Mouse (Mus musculus): ENCODE results near the gene Hist1h2bc. TPM values are rescaled to one million over a fixed set of nuclear protein-coding genes. Genes with fewer than 3 reads are reported as not detected.

Hist1h2bc gene
- 10 to 100 TPM; 50.8 to 51.3 TPM for total RNA-seq (2021)

- DNase-seq: peak; percentile 88 to 89
- intact Hi-C loops (cut with DNase I): loop anchor here (1.0 to 10.0 kb wide), 5 partner anchors 51 to 1647 kb away; partner anchors contain the start of genes Abt1, Hist1h1c, Hist1h1e and Hist1h2ah
These were observed at the start of gene Hist1h2bc, which contains the start of gene Hist1h2ac for GRCm38 (mm10) chr13:23683755-23684281. Hist1h2bc (plus strand) TSS chr13:23684199. Hist1h2ac (minus strand) TSS chr13:23683948.

GRCm38 (mm10) chr13:23659636-23660366 lies 24.2 kb upstream of the Hist1h2bc start:
- intact Hi-C loops (cut with DNase I): no loop called here

GRCm38 (mm10) chr13:23662536-23662935 lies 21.5 kb upstream of the Hist1h2bc start:
- intact Hi-C loops (cut with DNase I): no loop called here
- no peak for DNase-seq

More at GRCm38 (mm10) chr13:23659636-23660366, 24.2 kb upstream of the Hist1h2bc start:
- no peak for DNase-seq

- DNase-seq: no peak
- intact Hi-C loops (cut with DNase I): loop anchor here (5.0 to 10.0 kb wide), 4 partner anchors 53 to 1645 kb away; partner anchors contain the start of genes Abt1, Hist1h1c, Hist1h2ah and Hist1h2bk
These were observed 1.9 kb upstream of the Hist1h2bc start for GRCm38 (mm10) chr13:23681990-23682582.

DNA sequence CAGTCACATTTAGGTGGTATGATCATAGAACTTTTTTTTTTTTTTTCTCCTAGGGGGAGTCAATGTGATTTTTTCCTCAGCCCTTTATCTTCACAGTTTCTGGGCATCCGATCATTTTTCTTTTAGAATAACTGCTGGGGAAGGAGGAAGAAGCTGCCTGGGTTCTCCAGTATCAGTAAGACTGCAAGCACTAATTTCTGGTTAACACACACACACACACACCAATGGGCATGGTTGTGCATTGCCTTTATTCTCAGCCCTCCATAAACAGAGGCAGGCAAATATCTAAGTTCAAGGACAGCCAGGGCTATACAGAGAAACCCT lies 1.4 kb upstream of the Hist1h2bc start:
- intact Hi-C loops (cut with DNase I): loop anchor here (5.0 to 10.0 kb wide), 4 partner anchors 52 to 1645 kb away; partner anchors contain the start of genes Abt1, Hist1h1c, Hist1h2ah and Hist1h2bk
- no peak for DNase-seq

DNA sequence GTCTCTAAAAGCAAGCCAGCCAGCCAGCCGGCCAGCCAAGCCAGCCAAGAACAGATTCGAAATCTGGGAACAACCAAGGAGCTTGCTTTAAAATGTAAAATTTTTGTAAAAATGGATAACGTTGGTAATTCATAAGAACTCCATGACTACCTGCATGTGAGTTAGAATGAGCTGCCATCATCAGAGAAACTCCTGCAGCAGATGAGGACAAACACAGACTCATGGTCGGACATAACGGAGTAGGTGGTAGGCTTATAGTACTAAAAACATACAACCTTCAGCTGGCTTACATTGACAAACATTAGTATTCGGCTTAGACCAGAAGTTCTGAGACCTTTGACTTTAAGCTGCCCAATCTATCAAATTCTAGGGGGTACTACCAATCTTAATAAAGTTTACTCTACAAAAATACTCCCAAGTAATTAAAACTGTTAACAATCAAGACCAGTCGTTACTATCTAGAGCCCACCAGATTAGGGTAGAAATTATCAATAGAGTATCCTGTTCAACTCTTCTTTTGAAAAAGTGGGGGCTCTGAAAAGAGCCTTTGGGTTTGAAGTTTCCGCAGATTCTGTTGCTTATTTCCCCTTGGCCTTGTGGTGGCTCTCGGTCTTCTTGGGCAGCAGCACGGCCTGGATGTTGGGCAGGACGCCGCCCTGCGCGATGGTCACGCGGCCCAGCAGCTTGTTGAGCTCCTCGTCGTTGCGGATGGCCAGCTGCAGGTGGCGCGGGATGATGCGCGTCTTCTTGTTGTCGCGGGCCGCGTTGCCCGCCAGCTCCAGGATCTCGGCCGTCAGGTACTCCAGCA lies 848 bp upstream of the Hist1h2bc start:
- intact Hi-C loops (cut with DNase I): loop anchor here (5.0 to 10.0 kb wide), 4 partner anchors 52 to 1646 kb away; partner anchors contain the start of genes Abt1, Hist1h1c, Hist1h2ah and Hist1h2bk
- peak in 1 of 2 experiments; percentile 30 for DNase-seq

DNA sequence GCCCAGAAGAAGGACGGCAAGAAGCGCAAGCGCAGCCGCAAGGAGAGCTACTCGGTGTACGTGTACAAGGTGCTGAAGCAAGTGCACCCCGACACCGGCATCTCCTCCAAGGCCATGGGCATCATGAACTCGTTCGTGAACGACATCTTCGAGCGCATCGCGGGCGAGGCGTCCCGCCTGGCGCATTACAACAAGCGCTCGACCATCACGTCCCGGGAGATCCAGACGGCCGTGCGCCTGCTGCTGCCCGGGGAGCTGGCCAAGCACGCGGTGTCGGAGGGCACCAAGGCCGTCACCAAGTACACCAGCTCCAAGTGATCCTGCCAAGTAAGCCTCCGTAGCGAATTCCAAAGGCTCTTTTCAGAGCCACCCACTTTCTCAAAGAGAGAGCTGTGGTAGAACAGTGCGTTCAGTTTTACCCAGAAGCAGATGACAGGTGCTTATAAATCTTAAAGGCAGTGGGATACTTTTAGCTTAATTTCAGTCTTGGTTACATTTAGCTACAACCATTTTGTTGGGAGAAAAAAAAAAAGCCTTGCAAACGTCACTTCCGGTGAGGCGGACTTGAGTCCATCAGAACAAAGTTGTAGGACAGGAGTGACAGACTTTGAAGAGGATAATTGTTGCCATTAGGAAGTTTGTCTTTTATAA lies 421 bp downstream of the Hist1h2bc start:
- peak; percentile 69 to 83 for DNase-seq
- intact Hi-C loops (cut with DNase I): loop anchor here (1.0 to 10.0 kb wide), 5 partner anchors 50 to 1647 kb away; partner anchors contain the start of genes Abt1, Hist1h1c, Hist1h1e and Hist1h2ah

DNA sequence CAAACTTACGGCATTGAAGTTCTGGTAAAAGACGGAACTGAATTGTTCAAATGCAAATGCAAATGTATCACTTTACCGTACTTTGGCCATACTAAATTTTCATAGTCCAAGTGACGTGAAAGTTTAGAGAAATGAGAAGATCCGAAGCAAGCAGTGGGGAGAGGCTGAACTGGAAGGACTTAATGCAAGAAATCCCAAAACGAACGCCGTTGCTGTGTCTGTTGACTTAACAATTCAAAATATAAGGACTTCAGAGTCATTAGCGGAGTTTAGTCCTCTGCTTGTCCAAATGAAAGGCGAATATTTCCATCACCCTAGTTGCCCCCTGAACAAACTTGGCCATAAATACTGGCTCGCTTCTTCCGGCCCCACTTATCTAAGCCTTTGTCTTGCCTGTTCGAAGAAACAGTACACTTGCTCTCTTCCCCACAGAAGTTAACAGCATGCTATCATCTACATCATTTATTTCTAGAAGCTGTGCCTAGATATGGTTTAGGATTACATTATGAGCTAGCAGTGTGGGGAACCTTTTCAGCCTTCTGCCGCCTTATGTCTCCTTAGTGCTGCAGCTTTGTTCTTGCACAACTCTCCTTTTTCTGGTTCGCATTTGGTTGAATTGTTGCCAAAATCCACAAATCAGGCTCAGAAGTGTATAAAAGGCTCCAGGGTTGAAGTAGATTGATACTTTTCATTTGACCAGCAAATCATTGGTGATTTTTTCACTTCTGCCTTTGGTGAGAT lies 1.3 kb downstream of the Hist1h2bc start:
- intact Hi-C loops (cut with DNase I): loop anchor here (1.0 to 10.0 kb wide), 3 partner anchors 12 to 260 kb away; partner anchors contain the start of genes Abt1 and Hist1h1c
- peak; percentile 42 to 55 for DNase-seq

GRCm38 (mm10) chr13:23685966-23686365 lies 2.0 kb downstream of the Hist1h2bc start:
- intact Hi-C loops (cut with DNase I): loop anchor here (1.0 to 10.0 kb wide), 3 partner anchors 11 to 261 kb away; partner anchors contain the start of genes Abt1 and Hist1h1c
- no peak for DNase-seq

DNA sequence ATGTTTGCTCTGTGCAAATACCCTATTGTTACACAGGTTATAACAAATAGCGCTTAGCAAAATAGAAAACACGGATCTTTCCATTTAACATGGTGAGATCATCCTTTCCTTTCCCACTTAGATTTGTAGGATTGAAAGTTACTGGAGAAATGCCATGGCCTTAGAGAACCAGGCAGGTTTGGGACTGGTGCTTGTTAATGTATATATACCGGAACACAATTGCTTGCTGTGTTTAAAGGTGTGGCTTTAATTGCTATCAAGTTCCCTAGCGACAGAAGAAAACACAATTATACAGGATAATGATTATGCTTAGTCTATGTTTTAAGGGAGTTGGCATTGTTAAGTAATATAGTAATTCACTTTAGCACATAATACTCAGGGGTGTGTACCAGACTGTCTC lies 3.2 kb downstream of the Hist1h2bc start:
- DNase-seq: no peak
- intact Hi-C loops (cut with DNase I): loop anchor here (10.0 kb wide), 2 partner anchors 48 to 262 kb away; partner anchors contain the start of genes Abt1 and Hist1h1c

DNA sequence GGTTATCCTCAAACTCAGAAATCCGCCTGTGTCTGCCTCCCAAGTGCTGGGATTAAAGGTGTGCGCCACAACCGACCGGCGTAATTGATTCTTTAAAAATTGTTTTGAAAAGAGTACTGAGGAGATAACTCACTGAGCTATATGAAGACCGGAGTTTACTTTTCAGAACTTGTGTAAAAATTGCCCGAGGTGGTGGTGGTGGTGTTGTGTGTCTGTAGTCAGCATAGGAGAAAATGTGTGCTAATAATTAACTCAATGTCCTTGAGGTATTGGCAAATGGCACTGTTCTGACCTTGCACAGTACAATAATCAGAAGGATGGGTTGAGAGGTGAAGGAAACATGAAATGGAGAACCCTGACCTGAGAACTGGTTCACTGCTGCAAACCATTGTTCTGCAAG lies 3.9 kb downstream of the Hist1h2bc start:
- DNase-seq: no peak

GRCm38 (mm10) chr13:23688956-23689355 lies 5.0 kb downstream of the Hist1h2bc start:
- no peak for DNase-seq
- intact Hi-C loops (cut with DNase I): loop anchor here (10.0 kb wide), 2 partner anchors 46 to 264 kb away; partner anchors contain the start of genes Abt1 and Hist1h1c

More for the DNA sequence above, 3.9 kb downstream of the Hist1h2bc start:
- intact Hi-C loops (cut with DNase I): loop anchor here (10.0 kb wide), 2 partner anchors 47 to 263 kb away; partner anchors contain the start of genes Abt1 and Hist1h1c

GRCm38 (mm10) chr13:23689459-23689858 lies 5.5 kb downstream of the Hist1h2bc start:
- intact Hi-C loops (cut with DNase I): loop anchor here (10.0 kb wide), 2 partner anchors 45 to 265 kb away; partner anchors contain the start of genes Abt1 and Hist1h1c
- no peak for DNase-seq

DNA sequence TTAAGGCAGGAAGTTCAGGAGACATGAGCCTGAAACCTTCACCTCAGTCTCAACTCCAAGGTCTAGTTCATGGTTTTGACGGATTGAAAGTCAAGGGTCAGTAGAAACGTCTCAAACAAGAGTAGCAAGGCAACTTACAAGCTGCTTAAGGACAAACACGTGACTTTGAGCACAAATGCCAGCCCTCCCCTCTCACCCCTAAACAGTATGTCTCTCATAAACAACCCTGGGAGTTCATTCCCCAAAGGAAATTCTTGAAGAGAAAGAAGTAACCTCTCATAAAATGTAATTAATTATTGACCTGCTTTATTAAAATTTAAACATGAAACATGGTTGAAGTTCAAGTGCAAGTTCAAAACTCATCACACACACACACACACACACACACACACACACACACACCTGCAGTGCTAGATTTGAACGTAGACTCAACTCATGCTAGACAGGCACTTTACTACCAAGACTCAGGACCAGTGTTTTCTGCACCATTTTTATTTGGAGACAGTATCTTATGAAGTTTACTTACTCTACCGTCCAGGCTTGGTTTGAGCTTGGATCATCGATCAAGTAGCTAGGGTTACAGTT lies 9.9 kb downstream of the Hist1h2bc start:
- no peak for DNase-seq
- intact Hi-C loops (cut with DNase I): no loop called here

GRCm38 (mm10) chr13:23694956-23695355 lies 11.0 kb downstream of the Hist1h2bc start:
- intact Hi-C loops (cut with DNase I): loop anchor here (5.0 kb wide), 2 partner anchors 108 to 1643 kb away; no protein-coding TSS in a partner anchor
- DNase-seq: no peak

DNA sequence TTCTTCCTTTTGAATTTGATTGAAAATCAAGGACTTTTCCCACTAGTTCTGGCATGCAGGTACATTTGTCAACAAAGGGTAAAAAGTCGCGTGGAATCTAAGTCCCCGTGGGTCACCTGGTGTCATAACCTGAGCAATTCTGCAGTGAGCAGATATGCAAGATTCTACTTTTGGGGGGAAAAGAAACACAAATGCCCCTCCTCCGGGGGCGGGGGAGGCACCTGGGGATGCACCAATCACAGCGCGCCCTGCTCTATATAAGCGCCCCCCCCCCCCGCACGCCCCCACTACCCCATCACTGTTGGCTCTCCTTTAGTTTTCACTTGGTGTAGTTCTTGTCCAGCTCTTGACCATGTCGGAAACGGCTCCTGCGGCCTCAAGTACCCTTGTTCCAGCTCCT lies 11.5 kb downstream of the Hist1h2bc start, which contains the start of gene Hist1h1t:
TSS of gene Hist1h1t (plus strand) at position 301 of the 400 bp plus-strand sequence.
- DNase-seq: no peak
- intact Hi-C loops (cut with DNase I): loop anchor here (5.0 kb wide), 2 partner anchors 108 to 1643 kb away; no protein-coding TSS in a partner anchor

DNA sequence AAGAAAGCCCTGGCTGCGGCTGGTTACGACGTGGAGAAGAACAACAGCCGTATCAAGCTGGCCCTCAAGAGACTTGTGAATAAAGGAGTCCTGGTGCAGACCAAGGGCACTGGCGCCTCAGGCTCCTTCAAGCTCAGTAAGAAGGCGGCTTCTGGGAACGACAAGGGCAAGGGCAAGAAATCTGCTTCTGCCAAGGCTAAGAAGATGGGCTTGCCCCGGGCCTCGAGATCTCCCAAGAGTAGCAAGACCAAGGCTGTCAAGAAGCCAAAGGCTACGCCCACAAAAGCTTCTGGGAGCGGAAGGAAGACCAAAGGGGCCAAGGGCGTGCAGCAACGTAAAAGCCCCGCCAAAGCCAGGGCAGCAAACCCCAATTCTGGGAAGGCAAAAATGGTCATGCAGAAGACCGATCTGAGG lies 12.1 kb downstream of the Hist1h2bc start:
- intact Hi-C loops (cut with DNase I): loop anchor here (2.0 to 5.0 kb wide), 3 partner anchors 65 to 1644 kb away; no protein-coding TSS in a partner anchor
- no peak for DNase-seq

All from heart, postnatal 10 days (tissue).